Mouse (Mus musculus): ENCODE data around the gene Map4k2.

Map4k2 gene

GRCm38 (mm10) chr19:6351431-6352106 lies 10.6 kb downstream of the Map4k2 start:
- no peak for TF ChIP-seq GATA4 (IDR thresholded peaks at IDR 0.05; ENCODE audit: insufficient replicate concordance, low read length)

GRCm38 (mm10) chr19:6352107-6352505 lies 11.2 kb downstream of the Map4k2 start:
- no peak for TF ChIP-seq GATA4 (IDR thresholded peaks at IDR 0.05; ENCODE audit: insufficient replicate concordance, low read length)

GRCm38 (mm10) chr19:6354030-6354429 lies 13.1 kb downstream of the Map4k2 start:
- no peak for TF ChIP-seq GATA4 (IDR thresholded peaks at IDR 0.05; ENCODE audit: insufficient replicate concordance, low read length)

GRCm38 (mm10) chr19:6361291-6361690 lies 20.4 kb downstream of the Map4k2 start:
- TF ChIP-seq GATA4 (IDR thresholded peaks at IDR 0.05; ENCODE audit: insufficient replicate concordance, low read length): no peak

- TF ChIP-seq GATA4 (IDR thresholded peaks at IDR 0.05; ENCODE audit: insufficient replicate concordance, low read length): no peak
These were observed 22.1 kb downstream of the Map4k2 start for GRCm38 (mm10) chr19:6363091-6363410.

- no peak for TF ChIP-seq GATA4 (IDR thresholded peaks at IDR 0.05; ENCODE audit: insufficient replicate concordance, low read length)
These were observed 22.7 kb downstream of the Map4k2 start, which contains the start of gene Sf1 for GRCm38 (mm10) chr19:6363411-6364240. Gene Sf1 (plus strand): TSS chr19:6363690.

- no peak for TF ChIP-seq GATA4 (IDR thresholded peaks at IDR 0.05; ENCODE audit: insufficient replicate concordance, low read length)
These were observed 23.4 kb downstream of the Map4k2 start for GRCm38 (mm10) chr19:6364317-6364725.

- TF ChIP-seq GATA4 (IDR thresholded peaks at IDR 0.05; ENCODE audit: insufficient replicate concordance, low read length): no peak
These were observed 23.9 kb downstream of the Map4k2 start for GRCm38 (mm10) chr19:6364842-6365241.

- no peak for TF ChIP-seq GATA4 (IDR thresholded peaks at IDR 0.05; ENCODE audit: insufficient replicate concordance, low read length)
These were observed 29.2 kb downstream of the Map4k2 start for GRCm38 (mm10) chr19:6370175-6370574.

- TF ChIP-seq GATA4 (IDR thresholded peaks at IDR 0.05; ENCODE audit: insufficient replicate concordance, low read length): no peak
These were observed 31.5 kb downstream of the Map4k2 start for GRCm38 (mm10) chr19:6372433-6372832.

- no peak for TF ChIP-seq GATA4 (IDR thresholded peaks at IDR 0.05; ENCODE audit: insufficient replicate concordance, low read length)
These were observed 32.8 kb downstream of the Map4k2 start for GRCm38 (mm10) chr19:6373539-6374400.

GRCm38 (mm10) chr19:6374571-6374970 lies 33.6 kb downstream of the Map4k2 start:
- no peak for TF ChIP-seq GATA4 (IDR thresholded peaks at IDR 0.05; ENCODE audit: insufficient replicate concordance, low read length)

GRCm38 (mm10) chr19:6375423-6376254 lies 34.7 kb downstream of the Map4k2 start:
- no peak for TF ChIP-seq GATA4 (IDR thresholded peaks at IDR 0.05; ENCODE audit: insufficient replicate concordance, low read length)

- no peak for TF ChIP-seq GATA4 (IDR thresholded peaks at IDR 0.05; ENCODE audit: insufficient replicate concordance, low read length)
These were observed 35.3 kb downstream of the Map4k2 start for GRCm38 (mm10) chr19:6376255-6376564.

- TF ChIP-seq GATA4 (IDR thresholded peaks at IDR 0.05; ENCODE audit: insufficient replicate concordance, low read length): no peak
These were observed 35.7 kb downstream of the Map4k2 start for GRCm38 (mm10) chr19:6376643-6377042.

All from liver, adult (tissue).